Mouse (Mus musculus): Measurements from ENCODE around the gene Dppa1. TPM values are rescaled to one million over a fixed set of nuclear protein-coding genes. Genes with fewer than 3 reads are reported as not detected.

Gene Dppa1
- total RNA-seq, 4 experiments from 2014 or later = not detected

Other genes starting within 250 kb of the Dppa1 start
- gene Itk, start 239.7 kb downstream of the Dppa1 start, total RNA-seq (2022) = not detected
- not detected for gene Fam71b, start 232.7 kb downstream of the Dppa1 start, total RNA-seq (2022)
- gene Med7, start 192.3 kb downstream of the Dppa1 start, total RNA-seq (2022) = 10 to 100 TPM; 13.1 to 18.5 (median 16.9) TPM
- gene Havcr2, start 174.3 kb downstream of the Dppa1 start, total RNA-seq (2022) = under 1 TPM in 2 of 4 experiments, not detected in 2; 0.12 to 0.13 TPM
- gene Gm12169, start 105.0 kb downstream of the Dppa1 start, total RNA-seq (2022) = not detected
- gene BC053393, start 57.7 kb downstream of the Dppa1 start, total RNA-seq (2022) = not detected
- not detected for gene Timd2, start 77.8 kb upstream of the Dppa1 start, total RNA-seq (2022)
- gene Havcr1, start 105.8 kb upstream of the Dppa1 start, total RNA-seq (2022) = under 1 TPM in 1 of 4 experiments, not detected in 3; 0.56 TPM
- under 1 TPM in 3 of 4 experiments, not detected in 1; 0.27 to 0.67 (median 0.59) TPM for gene Timd4, start 181.5 kb upstream of the Dppa1 start, total RNA-seq (2022)